Mouse (Mus musculus) midbrain, embryonic 12.5 days (tissue): Measurements from ENCODE around the gene A830005F24Rik. TPM values are rescaled to one million over a fixed set of nuclear protein-coding genes. Genes with fewer than 3 reads are reported as not detected.

Source experiments
- ATAC-seq: fragments of 200-750 bp; cut with Nextera tagmentation; 2 replicates; pipeline ENCODE4 v1.8.0; 2017; ENCODE audit warnings: low read depth, moderate TSS enrichment, moderate library complexity; ENCODE audit not compliant: low FRiP score
- H3K27ac ChIP-seq: fragments of 300-500 bp; sonication (generic); replicated peaks from 2 replicates; pipeline ENCODE4 v1.5.1; 2016; ENCODE audit warnings: mild to moderate bottlenecking
- H3K27me3 ChIP-seq: fragments of 300-500 bp; sonication (generic); 2 replicates; pipeline ENCODE4 v1.6.1; 2016; ENCODE audit warnings: mild to moderate bottlenecking
- H3K36me3 ChIP-seq: fragments of 300-500 bp; sonication (generic); 2 replicates; pipeline ENCODE4 v1.6.1; 2016
- H3K4me1 ChIP-seq: fragments of 300-500 bp; sonication (generic); 2 replicates; pipeline ENCODE4 v1.6.1; 2016
- H3K4me2 ChIP-seq: fragments of 300-500 bp; sonication (generic); replicated peaks from 2 replicates; pipeline ENCODE4 v1.6.1; 2016; ENCODE audit warnings: mild to moderate bottlenecking, moderate library complexity
- H3K4me3 ChIP-seq: fragments of 300-500 bp; sonication (generic); 2 replicates; pipeline ENCODE4 v1.5.1; 2016; ENCODE audit warnings: mild to moderate bottlenecking
- H3K9ac ChIP-seq: fragments of 300-500 bp; sonication (generic); replicated peaks from 2 replicates; pipeline ENCODE4 v1.6.1; 2016; ENCODE audit warnings: mild to moderate bottlenecking, moderate library complexity
- H3K9me3 ChIP-seq: fragments of 300-500 bp; sonication (generic); 2 replicates; pipeline ENCODE4 v1.6.1; 2016; ENCODE audit warnings: mild to moderate bottlenecking
- WGBS: fragments of 180-500 bp; shearing (Covaris S2); methylation state at CpG from one replicate; pipeline ENCODE4 v1.1.7; 2016; 5-methylcytosine and 5-hydroxymethylcytosine counted together
- microRNA counts: library from miRNA; unstranded; fragments of <30 nt; microRNA quantifications from one replicate; lab custom pipeline; 2017
- microRNA-seq: library from miRNA; unstranded; fragments of <30 nt; microRNA quantifications from one replicate; pipeline ENCODE4, GENCODE M21; 2017
- polyA plus RNA-seq: library from polyadenylated mRNA; unstranded; fragments of >200 nt; fragmentation: Nextera tagmentation; extraction: Ambion mirVana; gene quantifications from 2 replicates; pipeline ENCODE4 v1.2.1, GENCODE M21; 2016

A830005F24Rik gene
- polyA plus RNA-seq, 1 experiment from 2014 or later: 1.5 TPM

DNA sequence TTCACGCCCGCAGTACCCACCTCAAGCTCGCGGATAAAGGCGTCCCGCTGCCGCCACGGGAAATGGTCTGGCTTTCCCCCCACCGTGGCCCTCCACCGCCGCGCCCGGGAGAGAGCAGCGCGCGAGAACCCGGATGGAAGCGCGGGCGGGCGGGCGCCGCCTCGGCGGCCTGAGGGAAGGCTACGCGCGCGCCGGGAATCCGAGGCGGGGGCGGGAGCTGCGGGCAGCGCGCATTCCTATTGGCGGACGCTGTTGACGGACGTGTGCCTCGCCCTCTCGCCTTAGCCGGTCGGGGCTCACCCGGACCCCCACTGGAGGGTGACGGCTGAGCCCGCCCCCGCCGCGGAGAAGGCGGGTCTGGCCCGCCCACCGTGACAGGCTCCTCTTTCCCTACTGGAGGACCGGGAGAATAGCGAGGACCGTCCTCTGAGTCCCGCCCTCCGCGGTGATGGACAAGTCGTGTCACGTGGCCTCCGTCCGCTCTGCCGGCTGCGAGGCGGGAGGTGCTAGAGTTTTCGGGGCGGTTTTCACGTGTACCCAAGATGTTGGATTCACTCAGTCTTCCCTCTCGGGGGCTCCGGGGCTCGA is 33.1 kb downstream of the A830005F24Rik start:
- Histone ChIP-seq H3K9ac (peak overlapping the region; percentile 96), H3K4me1 (peaks cover 14% of the 10 kb centered on the region), H3K9me3 (no peaks in the 10 kb centered on the region), H3K4me2 (peak overlapping the region; percentile 48), H3K27me3 (0 out of 2 replicates have a peak, but pooled peaks cover 4% of the 10 kb centered on the region), H3K36me3 (no peaks in the 10 kb centered on the region), H3K4me3 (peak overlapping the region; percentile 87), H3K27ac (peak overlapping the region; percentile 99)
- WGBS: under 1% methylated on average over 70 of the region's 72 CpGs
- peak; percentile 99 for ATAC-seq

DNA sequence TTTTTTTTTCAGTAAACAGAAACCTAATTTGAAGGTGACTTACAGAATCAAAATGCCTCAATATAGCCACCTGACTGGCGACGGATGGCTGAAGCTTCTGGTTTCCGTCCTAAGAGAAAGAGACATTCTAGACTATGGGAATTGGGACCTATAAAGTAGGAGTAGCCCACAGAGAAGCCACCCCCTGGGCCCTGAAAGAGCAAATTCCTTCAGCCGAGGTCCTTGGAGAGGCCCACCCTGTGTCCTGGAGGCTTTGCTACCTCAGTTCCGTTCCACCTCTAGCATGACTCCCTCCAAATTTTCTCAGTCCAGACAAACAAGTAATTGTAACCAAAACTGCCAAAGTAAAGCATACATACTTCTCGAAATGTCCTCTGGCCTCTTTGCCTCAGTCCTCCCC is 34.3 kb downstream of the A830005F24Rik start:
- no peak for ATAC-seq
- no peak overlapping the region for H3K4me2 ChIP-seq
- H3K4me1 ChIP-seq: peaks cover 21% of the 10 kb centered on the region
- H3K9me3 ChIP-seq: no peaks in the 10 kb centered on the region
- no peak overlapping the region for H3K4me3 ChIP-seq
- H3K36me3 ChIP-seq: no peaks in the 10 kb centered on the region
- WGBS: 93% methylated on average over 6 of the region's 6 CpGs
- H3K27me3 ChIP-seq: 0 out of 2 replicates have a peak, but pooled peaks cover 4% of the 10 kb centered on the region
- H3K27ac ChIP-seq: no peak overlapping the region
- no peak overlapping the region for H3K9ac ChIP-seq

DNA sequence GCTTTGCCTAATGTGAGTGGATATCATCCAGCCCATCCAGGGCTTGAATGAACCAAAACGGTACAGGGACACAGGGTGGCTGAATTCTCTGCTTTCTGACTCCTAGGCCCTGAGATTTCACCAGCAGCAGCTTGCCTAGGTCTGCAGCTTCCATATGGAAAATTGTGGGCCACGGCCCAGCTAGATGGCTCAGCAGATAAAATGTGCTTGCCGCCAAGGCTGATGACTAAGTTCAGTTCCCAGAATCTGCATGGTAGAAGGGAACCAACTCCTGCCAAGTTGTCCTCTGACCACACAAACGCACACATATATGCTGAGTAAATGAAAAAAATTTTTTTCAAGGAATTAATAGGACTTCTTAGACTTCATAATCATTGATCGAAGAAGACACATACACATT is 34.9 kb downstream of the A830005F24Rik start:
- WGBS: 95% methylated on average over 5 of the region's 5 CpGs
- peaks cover 27% of the 10 kb centered on the region for H3K4me1 ChIP-seq
- no peak for ATAC-seq
- H3K4me2 ChIP-seq: no peak overlapping the region
- H3K27ac ChIP-seq: no peak overlapping the region
- no peak overlapping the region for H3K4me3 ChIP-seq
- H3K9me3 ChIP-seq: no peaks in the 10 kb centered on the region
- no peak overlapping the region for H3K9ac ChIP-seq
- no peaks in the 10 kb centered on the region for H3K36me3 ChIP-seq
- 0 out of 2 replicates have a peak, but pooled peaks cover 4% of the 10 kb centered on the region for H3K27me3 ChIP-seq

GRCm38 (mm10) chr13:48552181-48553090 is 39.1 kb downstream of the A830005F24Rik start:
- no peak for ATAC-seq
- H3K36me3 ChIP-seq: no peaks in the 10 kb centered on the region
- H3K9me3 ChIP-seq: no peaks in the 10 kb centered on the region
- H3K4me2 ChIP-seq: no peak overlapping the region
- no peak overlapping the region for H3K27ac ChIP-seq
- peaks cover 15% of the 10 kb centered on the region; the same call in 1 of the 2 replicates for H3K4me1 ChIP-seq
- H3K9ac ChIP-seq: no peak overlapping the region
- 83% methylated on average over 21 of the region's 21 CpGs for WGBS
- H3K27me3 ChIP-seq: 0 out of 2 replicates have a peak, but pooled peaks cover 4% of the 10 kb centered on the region
- no peak overlapping the region for H3K4me3 ChIP-seq

GRCm38 (mm10) chr13:48553511-48553910 is 40.1 kb downstream of the A830005F24Rik start:
- no peak for ATAC-seq
- Histone ChIP-seq H3K4me1 (peaks cover 15% of the 10 kb centered on the region; the same call in 1 of the 2 replicates), H3K9me3 (no peaks in the 10 kb centered on the region), H3K27me3 (no peaks in the 10 kb centered on the region), H3K4me3 (no peak overlapping the region), H3K27ac (no peak overlapping the region), H3K36me3 (no peaks in the 10 kb centered on the region), H3K4me2 (no peak overlapping the region), H3K9ac (no peak overlapping the region)
- WGBS: 76% methylated on average over 5 of the region's 5 CpGs

GRCm38 (mm10) chr13:48554552-48554951 is 41.2 kb downstream of the A830005F24Rik start:
- Histone ChIP-seq H3K9me3 (no peaks in the 10 kb centered on the region), H3K9ac (no peak overlapping the region), H3K4me1 (peaks cover 15% of the 10 kb centered on the region; the same call in 1 of the 2 replicates), H3K4me2 (no peak overlapping the region), H3K27me3 (no peaks in the 10 kb centered on the region), H3K27ac (no peak overlapping the region), H3K4me3 (no peak overlapping the region), H3K36me3 (no peaks in the 10 kb centered on the region)
- WGBS: 91% methylated on average over 1 of the region's 1 CpGs
- no peak for ATAC-seq

DNA sequence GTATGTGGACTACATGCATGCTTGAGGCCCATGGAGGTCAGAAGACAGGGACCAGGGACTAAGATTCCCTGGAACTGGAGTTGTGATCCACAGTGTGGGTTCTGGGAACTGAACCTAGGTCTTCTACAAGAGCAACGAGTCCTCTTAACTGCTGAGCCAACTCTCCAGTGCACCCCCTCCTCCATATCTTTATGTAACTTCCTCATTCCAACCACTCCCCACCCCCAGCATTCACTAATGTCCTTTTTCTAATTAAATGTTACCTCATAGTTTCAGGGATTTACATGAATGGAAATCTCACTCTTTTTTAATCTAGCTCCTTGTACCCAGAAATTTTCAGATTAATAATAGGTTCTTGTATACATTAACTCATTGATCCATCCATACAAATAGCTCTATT is 42.6 kb downstream of the A830005F24Rik start:
- peaks cover 15% of the 10 kb centered on the region; the same call in 1 of the 2 replicates for H3K4me1 ChIP-seq
- no peak overlapping the region for H3K4me2 ChIP-seq
- H3K9me3 ChIP-seq: no peaks in the 10 kb centered on the region
- 84% methylated on average over 1 of the region's 1 CpGs for WGBS
- H3K36me3 ChIP-seq: no peaks in the 10 kb centered on the region
- no peak overlapping the region for H3K4me3 ChIP-seq
- H3K9ac ChIP-seq: no peak overlapping the region
- H3K27ac ChIP-seq: no peak overlapping the region
- ATAC-seq: no peak
- no peaks in the 10 kb centered on the region for H3K27me3 ChIP-seq

GRCm38 (mm10) chr13:48561481-48561880 is 48.1 kb downstream of the A830005F24Rik start:
- Histone ChIP-seq H3K4me3 (no peak overlapping the region), H3K36me3 (no peaks in the 10 kb centered on the region), H3K4me1 (peaks cover 14% of the 10 kb centered on the region), H3K27ac (no peak overlapping the region), H3K9me3 (no peaks in the 10 kb centered on the region), H3K9ac (no peak overlapping the region), H3K27me3 (no peaks in the 10 kb centered on the region), H3K4me2 (no peak overlapping the region)
- WGBS: 86% methylated on average over 2 of the region's 2 CpGs
- ATAC-seq: no peak

- no peak overlapping the region for H3K27ac ChIP-seq
- no peak overlapping the region for H3K9ac ChIP-seq
- ATAC-seq: no peak
- H3K4me1 ChIP-seq: peaks cover 15% of the 10 kb centered on the region
- H3K36me3 ChIP-seq: no peaks in the 10 kb centered on the region
- H3K4me2 ChIP-seq: no peak overlapping the region
- no peak overlapping the region for H3K4me3 ChIP-seq
- 93% methylated on average over 5 of the region's 5 CpGs for WGBS
- no peaks in the 10 kb centered on the region for H3K9me3 ChIP-seq
- no peaks in the 10 kb centered on the region for H3K27me3 ChIP-seq
Observed at GRCm38 (mm10) chr13:48562336-48562735, 49.0 kb downstream of the A830005F24Rik start.

MicroRNA genes within 50 kb of the gene (microRNA counts, 519-probe panel; counts per million panel counts)
- microRNA mmu-let-7a (lab: Ali Mortazavi, UCI) (6,253 counts per million, percentile 67 among the panel's probes with 10 or more counts), microRNA mmu-let-7d (lab: Ali Mortazavi, UCI) (7,500 counts per million, percentile 84 among the panel's probes with 10 or more counts), microRNA mmu-let-7f (lab: Ali Mortazavi, UCI) (5,087 counts per million, percentile 43 among the panel's probes with 10 or more counts)

Small RNA genes lying within 50 kb of the gene (microRNA-seq; reads per million reads assigned to microRNA genes)
- gene Gm24111 (not detected), gene Mirlet7a-1 (65.9 reads per million, percentile 46 among the genes with 10 or more reads in this experiment), gene Mirlet7d (1,646 reads per million, percentile 83 among the genes with 10 or more reads in this experiment), gene Mirlet7f-1 (not detected)

Other genes with a start within 250 kb of the A830005F24Rik start
- gene Zfp169, start 119 bp upstream of the A830005F24Rik start, polyA plus RNA-seq: 5.5 and 6.0 TPM in 2 replicates
- 16.9 and 20.9 TPM in 2 replicates for gene Ptpdc1, start 112.1 kb downstream of the A830005F24Rik start, polyA plus RNA-seq
- 0.21 and 0.29 TPM in 2 replicates for gene Barx1, start 149.4 kb downstream of the A830005F24Rik start, polyA plus RNA-seq